Mouse (Mus musculus) C2C12 (cell line): ENCODE data around the gene Hvcn1. TPM values are rescaled to one million over a fixed set of nuclear protein-coding genes. Genes with fewer than 3 reads are reported as not detected.

Source experiments
- H3K27me3 ChIP-seq: one replicate; pipeline ENCODE4 v1.6.1; 2011; ENCODE audit not compliant: control insufficient read depth, insufficient read depth, insufficient read length
- H3K36me3 ChIP-seq: one replicate; pipeline ENCODE4 v1.6.1; 2011; ENCODE audit not compliant: control insufficient read depth, insufficient read depth
- H3K4me3 ChIP-seq: one replicate; pipeline ENCODE4 v1.5.1; 2011; ENCODE audit warnings: mild to moderate bottlenecking, control low read depth; ENCODE audit not compliant: poor library complexity, insufficient read depth, severe bottlenecking
- H3K79me2 ChIP-seq: one replicate; pipeline ENCODE4 v1.6.1; 2011; ENCODE audit not compliant: control insufficient read depth, insufficient read depth
- H3K79me3 ChIP-seq: one replicate; pipeline ENCODE4 v1.6.1; 2011; ENCODE audit warnings: low read depth, control low read depth
- H3ac ChIP-seq: one replicate; pipeline ENCODE3; 2011; ENCODE audit warnings: low read depth; ENCODE audit not compliant: control insufficient read depth, insufficient read length
- CEBPB ChIP-seq: IDR thresholded peaks from one replicate; pipeline ENCODE4 v1.6.1; 2011; ENCODE audit warnings: low read depth, mild to moderate bottlenecking, control low read depth, moderate library complexity
- CTCF ChIP-seq: IDR thresholded peaks from one replicate; pipeline ENCODE4 v1.5.1; 2011; ENCODE audit not compliant: control insufficient read depth, insufficient read depth, insufficient read length
- FOSL1 ChIP-seq: IDR thresholded peaks from one replicate; pipeline ENCODE4 v1.8.0; 2011; ENCODE audit warnings: mild to moderate bottlenecking, low read length; ENCODE audit not compliant: poor library complexity, insufficient read depth, severe bottlenecking
- MAX ChIP-seq: IDR thresholded peaks from one replicate; pipeline ENCODE4 v1.6.1; 2011; ENCODE audit warnings: mild to moderate bottlenecking, control low read depth
- MYOD1 ChIP-seq: IDR thresholded peaks from one replicate; pipeline ENCODE4 v1.6.1; 2011; ENCODE audit warnings: low read depth; ENCODE audit not compliant: control insufficient read depth, insufficient read length
- MYOG ChIP-seq: IDR thresholded peaks from one replicate; pipeline ENCODE4 v1.6.1; 2011; ENCODE audit not compliant: control insufficient read depth, insufficient read length; ENCODE audit errors: extremely low read depth
- USF1 ChIP-seq: IDR thresholded peaks from one replicate; pipeline ENCODE4 v1.6.1; 2011; ENCODE audit warnings: low read depth, mild to moderate bottlenecking, control low read depth, moderate library complexity
- polyA plus RNA-seq: library from polyadenylated mRNA; unstranded; fragments of >200 nt; fragmentation: generic; extraction: Trizol; gene quantifications from one replicate; pipeline ENCODE4 v1.2.1, GENCODE M21; 2012; ENCODE audit warnings: missing spikeins

Hvcn1 gene
- polyA plus RNA-seq, 1 experiment: 0.02 TPM

GRCm38 (mm10) chr5:122258027-122258741, 51.6 kb downstream of the Hvcn1 start:
- Histone ChIP-seq H3ac (no peak overlapping the region), H3K79me3 (no peaks in the 10 kb centered on the region), H3K36me3 (peaks cover 14% of the 10 kb centered on the region), H3K79me2 (no peaks in the 10 kb centered on the region), H3K4me3 (no peak overlapping the region), H3K27me3 (no peaks in the 10 kb centered on the region)
- TF ChIP-seq CEBPB (no peak), CTCF (no peak), FOSL1 (no peak), MYOG (no peak), USF1 (no peak), MYOD1 (no peak), MAX (no peak)

DNA sequence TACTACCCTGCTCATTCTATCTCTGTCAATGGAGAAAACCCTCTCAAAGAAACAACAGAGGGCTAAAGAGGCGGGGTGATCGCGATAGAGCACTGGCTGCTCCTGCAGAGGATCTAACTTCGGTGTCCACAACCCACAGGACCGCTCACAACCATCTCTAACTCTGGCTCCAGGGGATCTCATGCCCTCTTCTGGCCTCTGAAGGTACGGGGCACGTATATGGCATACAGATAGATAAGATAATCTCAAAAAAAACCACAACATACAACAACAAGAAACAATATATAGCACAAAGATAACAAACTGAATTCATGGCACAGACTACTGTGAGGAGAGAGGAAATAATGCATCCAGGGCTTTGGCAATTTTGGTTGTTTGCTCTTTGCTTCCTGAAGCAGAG, 55.5 kb downstream of the Hvcn1 start:
- Histone ChIP-seq H3K36me3 (peaks cover 9% of the 10 kb centered on the region), H3K27me3 (no peaks in the 10 kb centered on the region), H3ac (no peak overlapping the region), H3K79me2 (peaks cover 5% of the 10 kb centered on the region), H3K79me3 (no peaks in the 10 kb centered on the region), H3K4me3 (no peak overlapping the region)
- TF ChIP-seq MYOG (no peak), CEBPB (no peak), USF1 (no peak), MYOD1 (no peak), FOSL1 (no peak), CTCF (no peak), MAX (no peak)

DNA sequence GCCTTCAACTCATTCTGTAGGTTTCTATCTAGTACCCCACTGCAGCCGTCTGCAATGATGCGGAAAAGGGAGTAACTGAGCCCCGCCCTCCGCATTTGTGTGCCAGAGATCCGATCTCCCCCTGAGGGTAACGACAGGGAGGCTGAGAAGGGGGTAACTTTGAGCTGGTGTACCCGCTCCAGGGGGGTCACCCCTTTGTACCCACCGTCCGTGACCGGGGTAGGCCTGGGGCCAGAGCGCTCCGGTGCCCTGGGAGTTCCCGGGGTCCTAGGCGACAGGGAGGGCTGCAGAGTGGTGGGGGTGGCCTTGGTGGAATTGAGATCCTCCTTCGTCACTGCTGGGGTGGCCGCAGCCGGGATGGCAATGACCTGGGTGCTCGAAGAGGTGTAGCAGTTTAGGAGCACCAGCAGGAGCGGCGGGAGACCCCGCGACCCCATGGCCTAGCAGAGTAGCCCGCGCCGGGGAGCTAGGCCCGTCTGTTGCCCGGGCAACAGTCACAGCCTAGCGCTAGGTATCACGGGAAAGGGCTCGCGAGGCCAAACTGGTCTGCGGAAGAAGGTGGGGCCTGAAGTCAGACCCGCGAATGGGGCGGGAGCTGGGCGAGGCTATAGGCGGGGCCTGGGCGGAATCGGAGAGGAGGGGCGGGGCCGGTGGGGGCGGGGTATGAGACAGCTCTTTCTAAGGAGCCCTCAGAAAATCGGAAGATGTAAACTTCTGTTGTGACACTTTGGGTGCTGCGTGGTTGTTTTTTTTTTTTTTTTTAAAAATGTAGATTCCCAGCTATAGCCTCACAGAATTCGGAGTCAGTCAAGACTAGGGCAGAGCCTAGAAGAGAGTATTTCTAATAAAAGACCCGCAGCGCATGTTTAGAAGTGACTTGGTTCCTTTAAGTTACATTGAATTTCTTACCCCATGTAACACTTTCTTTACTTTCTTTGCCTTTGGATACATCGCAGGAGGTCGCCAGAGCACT, 57.6 kb downstream of the Hvcn1 start, which contains the start of gene Tctn1:
Gene Tctn1 (minus strand): TSS at position 528 of the 973 bp plus-strand sequence.
- TF ChIP-seq CEBPB: no peak
- no peak for TF ChIP-seq MYOD1
- no peak for TF ChIP-seq USF1
- TF ChIP-seq CTCF: no peak
- no peak for TF ChIP-seq MAX
- no peak for TF ChIP-seq FOSL1
- TF ChIP-seq MYOG: no peak
- Histone ChIP-seq H3K79me3 (no peaks in the 10 kb centered on the region), H3ac (peak within 1 kb of the TSS; percentile 48), H3K79me2 (peaks cover 5% of the 10 kb centered on the region), H3K27me3 (no peaks in the 10 kb centered on the region), H3K36me3 (peaks cover 2% of the 10 kb centered on the region), H3K4me3 (peak within 1 kb of the TSS; percentile 78)

DNA sequence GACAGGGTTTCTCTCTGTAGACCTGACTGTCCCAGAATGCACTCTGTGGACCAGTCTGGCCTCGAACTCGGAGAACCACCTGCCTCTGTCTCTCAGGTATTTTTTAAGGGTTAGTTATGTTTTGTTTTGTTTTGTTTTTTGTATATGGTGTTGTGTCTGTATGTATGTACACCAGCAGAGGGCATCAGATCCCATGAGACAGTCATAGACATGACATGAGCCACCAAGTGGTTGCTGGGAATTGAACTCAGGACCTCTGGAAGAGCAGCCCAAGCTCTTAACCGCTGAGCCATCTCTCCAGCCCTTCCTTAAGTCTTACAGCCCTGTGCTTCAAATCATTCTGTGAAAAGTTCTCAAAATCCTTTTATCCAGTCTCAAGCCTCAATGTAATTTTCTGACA, 58.6 kb downstream of the Hvcn1 start:
- TF ChIP-seq CTCF (no peak), MYOG (no peak), FOSL1 (no peak), MAX (no peak), CEBPB (no peak), MYOD1 (no peak), USF1 (no peak)
- H3K79me2 ChIP-seq: peaks cover 5% of the 10 kb centered on the region

DNA sequence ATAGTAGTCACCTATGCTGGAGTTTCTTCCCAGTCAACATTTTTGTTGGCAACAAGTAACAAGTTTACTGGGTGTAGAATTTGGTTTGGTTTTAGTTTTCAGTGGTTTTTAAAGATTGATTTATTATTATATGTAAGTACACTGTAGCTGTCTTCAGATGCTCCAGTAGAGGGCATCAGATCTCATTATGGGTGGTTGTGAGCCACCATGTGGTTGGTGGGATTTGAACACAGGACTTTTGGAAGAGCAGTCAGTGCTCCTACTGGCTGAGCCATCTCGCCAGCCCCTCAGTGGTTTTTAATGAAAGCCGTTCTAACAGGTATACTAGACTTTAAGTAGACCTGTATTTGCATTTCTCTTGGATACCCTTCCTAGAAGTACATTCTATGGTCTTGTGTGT, 59.3 kb downstream of the Hvcn1 start:
- Histone ChIP-seq H3K79me2 (peaks cover 5% of the 10 kb centered on the region), H3K36me3 (no peaks in the 10 kb centered on the region), H3ac (no peak overlapping the region), H3K27me3 (no peaks in the 10 kb centered on the region), H3K79me3 (no peaks in the 10 kb centered on the region), H3K4me3 (no peak overlapping the region)
- no peak for TF ChIP-seq MYOD1
- no peak for TF ChIP-seq USF1
- TF ChIP-seq CEBPB: no peak
- no peak for TF ChIP-seq MAX
- no peak for TF ChIP-seq FOSL1
- no peak for TF ChIP-seq CTCF
- no peak for TF ChIP-seq MYOG

More for the DNA sequence above, 58.6 kb downstream of the Hvcn1 start:
- H3ac ChIP-seq: no peak overlapping the region
- H3K4me3 ChIP-seq: no peak overlapping the region
- H3K27me3 ChIP-seq: no peaks in the 10 kb centered on the region
- no peaks in the 10 kb centered on the region for H3K79me3 ChIP-seq
- no peaks in the 10 kb centered on the region for H3K36me3 ChIP-seq
